Mouse (Mus musculus) CD4-positive helper T cell, adult 2 months (primary cell): Measurements from ENCODE around the gene Ppdpf.
A peak's percentile ranks its signal among the peaks of the same experiment; 100 is the strongest.

Experiments used
- DNase-seq: peaks from one replicate; pipeline ENCODE4 v3.0.0-alpha.2; 2012; ENCODE audit warnings: low read depth, missing footprints, low spot score

The Ppdpf gene

DNA sequence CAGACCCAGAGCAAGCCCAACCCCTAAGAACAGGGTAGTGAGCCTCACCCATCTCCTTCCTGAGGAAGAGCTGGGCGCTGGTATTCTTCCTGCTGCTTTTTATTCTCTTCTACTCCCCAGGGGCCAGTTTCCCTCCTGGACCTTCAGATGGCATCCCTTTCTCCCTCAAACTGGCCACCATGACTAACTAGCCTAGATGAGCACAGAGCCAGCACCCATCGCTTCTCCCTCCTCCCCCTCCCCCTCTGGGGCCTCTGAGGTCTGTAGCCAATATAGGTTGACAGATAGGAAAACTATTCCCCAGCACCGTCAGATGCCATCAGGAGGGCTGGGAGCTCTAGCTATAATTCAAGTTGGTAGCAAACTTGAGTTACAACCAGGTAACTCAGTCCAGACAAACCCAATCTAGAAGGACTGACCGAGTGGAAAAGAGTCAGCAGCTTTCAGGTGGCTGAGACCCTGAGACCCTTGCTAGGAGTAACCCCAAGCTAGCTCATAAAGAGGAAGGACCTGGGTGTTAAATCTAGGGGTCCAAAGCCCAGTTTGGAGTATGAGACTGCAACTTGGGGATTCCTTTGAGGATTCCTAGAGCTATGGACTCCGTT is 31.9 kb downstream of the Ppdpf start:
- no peak for DNase-seq

DNA sequence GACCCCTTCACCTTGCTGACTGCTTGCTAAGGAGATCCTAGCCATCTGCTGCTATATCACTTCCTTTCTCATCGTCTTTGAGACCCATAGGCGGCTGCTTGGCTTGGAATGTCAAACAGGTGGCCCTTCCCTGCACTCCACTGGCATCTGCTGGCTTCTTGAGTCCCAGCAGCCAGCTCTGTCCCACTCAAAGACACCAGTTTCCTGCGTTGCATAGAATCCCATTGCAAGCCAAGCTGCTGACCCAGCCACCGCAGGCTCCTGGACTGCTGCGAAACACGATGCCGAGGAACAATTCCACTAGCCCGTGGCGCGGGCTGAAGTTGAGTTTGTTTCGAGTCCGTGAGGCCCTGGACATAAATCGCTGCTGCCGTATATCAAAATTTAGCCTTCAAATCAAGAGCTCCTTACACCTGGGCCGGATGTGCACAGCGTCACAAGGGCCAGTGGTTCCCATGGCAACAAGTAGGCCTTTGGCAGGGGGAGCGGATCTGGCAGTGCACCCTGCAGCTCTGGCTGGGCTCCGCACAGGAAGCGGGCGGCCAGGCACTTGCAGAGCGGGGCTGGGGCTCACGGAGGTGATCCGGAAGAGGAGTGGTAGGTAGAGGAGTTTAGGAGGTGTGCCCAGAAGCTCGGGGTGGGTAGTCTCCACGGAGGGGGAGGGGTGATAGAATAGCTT is 32.6 kb downstream of the Ppdpf start, which contains the start of gene Fndc11:
Gene Fndc11 (plus strand): TSS at position 476 of the 679 bp plus-strand sequence.
- DNase-seq, result peak; percentile 96

DNA sequence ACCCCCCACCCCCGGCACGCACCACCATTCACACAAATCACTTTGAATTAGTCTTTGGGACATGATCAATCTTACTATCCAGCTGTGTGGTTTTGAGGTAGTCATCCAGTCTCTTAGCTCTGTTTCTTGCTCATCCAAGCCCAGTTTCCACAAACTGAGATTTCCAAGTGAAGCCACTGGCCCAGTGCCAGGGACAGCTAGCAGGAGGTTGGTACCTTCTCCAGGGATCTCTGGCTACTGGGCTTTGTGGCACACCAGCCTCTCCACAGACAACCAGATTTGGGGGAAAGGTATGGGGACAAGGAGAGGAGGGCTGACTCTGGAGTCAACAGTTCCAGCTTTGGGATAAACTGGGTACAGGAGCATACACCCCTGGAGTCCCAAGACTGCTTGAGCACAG is 33.3 kb downstream of the Ppdpf start:
- no peak for DNase-seq

DNA sequence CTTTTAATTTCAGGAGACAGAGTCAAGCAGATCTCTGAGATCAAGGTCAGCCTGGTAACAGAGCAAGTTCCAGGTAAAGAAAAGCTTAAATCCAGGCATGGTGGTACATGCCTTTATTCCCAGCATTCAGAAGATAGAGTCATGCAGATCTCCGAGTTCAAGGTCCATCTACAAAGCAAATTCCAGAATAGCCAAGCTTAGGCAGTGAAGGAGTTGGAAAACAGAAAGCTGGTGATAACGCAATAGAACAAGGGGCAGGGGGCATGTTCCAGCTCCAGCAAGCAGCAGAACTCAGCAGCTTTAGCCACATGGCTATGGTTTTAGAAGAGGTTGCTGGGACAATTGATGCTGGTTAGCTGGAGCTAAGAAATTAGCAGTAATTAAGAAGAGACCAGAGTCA is 37.9 kb downstream of the Ppdpf start:
- DNase-seq, result no peak

GRCm38 (mm10) chr2:181227122-181227521 is 40.1 kb downstream of the Ppdpf start:
- no peak for DNase-seq

DNA sequence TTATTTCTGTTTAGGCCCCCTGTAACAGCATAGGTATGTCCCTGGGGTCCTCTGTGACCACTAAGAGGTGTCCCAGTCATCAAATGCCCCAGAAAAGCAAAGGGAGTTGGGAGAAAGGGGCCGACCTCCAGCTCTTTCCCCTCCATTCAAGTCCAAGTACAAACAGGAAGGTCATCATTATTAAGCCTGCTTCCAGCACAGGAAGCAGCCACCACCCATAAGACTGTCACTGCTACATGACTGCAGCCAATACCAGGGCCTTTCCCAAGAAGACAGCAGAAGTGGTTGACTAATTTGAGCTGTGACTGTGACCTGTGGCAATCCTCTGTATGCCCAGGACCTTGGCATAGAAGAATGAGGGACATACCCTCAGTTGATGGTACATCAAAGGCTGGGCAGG is 41.3 kb downstream of the Ppdpf start:
- DNase-seq, result no peak

DNA sequence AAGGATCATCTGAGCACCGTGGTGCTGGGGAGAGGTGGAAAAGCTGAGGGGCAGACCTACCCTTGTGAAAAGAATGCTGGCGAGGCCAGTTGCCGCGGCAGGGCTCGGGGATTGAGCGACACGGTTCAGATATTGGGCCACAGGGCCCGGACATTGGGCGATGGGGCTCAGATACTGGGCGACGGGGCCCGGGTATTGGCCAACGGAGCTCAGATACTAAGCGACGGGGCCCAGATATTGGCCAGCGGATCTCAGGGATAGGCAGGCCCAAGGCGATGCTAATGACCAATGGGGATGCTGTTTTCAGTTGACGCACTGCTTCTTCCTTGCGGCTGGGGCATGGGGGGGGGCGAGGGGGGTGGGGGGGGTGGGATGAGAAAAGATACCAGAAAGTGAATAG is 44.1 kb downstream of the Ppdpf start:
- DNase-seq, result no peak

GRCm38 (mm10) chr2:181233443-181233842 is 46.4 kb downstream of the Ppdpf start:
- no peak for DNase-seq

- DNase-seq, result no peak
Observed at GRCm38 (mm10) chr2:181234680-181235079, 47.6 kb downstream of the Ppdpf start.

DNA sequence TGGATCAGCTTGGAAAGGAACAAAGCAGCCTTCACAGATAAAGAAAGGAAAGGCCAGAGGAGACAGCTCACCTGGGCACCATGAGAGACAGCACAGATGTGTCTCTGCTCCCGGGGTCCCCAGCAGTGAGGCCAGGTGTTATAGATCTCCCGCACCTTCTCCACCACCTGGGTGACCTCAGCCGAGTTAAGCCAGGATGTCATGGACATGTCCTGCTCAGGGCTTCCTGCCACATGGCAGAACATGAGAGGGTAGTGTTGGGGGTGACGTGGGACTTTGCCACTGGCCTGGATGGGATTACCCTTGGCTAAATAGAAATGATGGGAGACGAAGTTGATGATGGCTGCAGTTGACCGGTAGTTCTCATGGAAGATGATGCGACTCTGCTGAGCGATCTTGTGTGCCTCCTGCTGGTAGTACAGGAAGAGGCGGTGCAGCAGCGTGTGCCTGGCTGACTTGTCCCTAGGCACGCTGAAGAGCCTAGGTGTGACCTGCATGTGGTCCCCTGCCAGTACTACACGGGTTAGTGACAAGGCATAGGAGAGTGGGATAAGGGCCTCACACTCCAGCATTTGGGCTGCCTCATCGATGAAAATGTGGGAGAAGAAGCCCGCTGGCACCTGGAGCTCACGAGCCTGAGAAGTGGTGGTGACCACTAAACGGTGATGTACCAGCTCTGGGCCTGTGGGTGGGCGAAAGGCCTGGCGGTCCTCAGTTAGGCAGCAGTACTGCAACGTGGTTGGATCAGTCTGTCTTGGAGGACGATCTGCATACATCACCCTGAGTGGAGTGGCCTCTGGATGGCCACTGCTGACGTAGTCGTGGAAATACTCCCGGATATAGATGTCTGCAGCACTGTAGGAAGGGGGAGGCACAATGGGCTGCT is 48.9 kb downstream of the Ppdpf start:
- DNase-seq, result no peak

DNA sequence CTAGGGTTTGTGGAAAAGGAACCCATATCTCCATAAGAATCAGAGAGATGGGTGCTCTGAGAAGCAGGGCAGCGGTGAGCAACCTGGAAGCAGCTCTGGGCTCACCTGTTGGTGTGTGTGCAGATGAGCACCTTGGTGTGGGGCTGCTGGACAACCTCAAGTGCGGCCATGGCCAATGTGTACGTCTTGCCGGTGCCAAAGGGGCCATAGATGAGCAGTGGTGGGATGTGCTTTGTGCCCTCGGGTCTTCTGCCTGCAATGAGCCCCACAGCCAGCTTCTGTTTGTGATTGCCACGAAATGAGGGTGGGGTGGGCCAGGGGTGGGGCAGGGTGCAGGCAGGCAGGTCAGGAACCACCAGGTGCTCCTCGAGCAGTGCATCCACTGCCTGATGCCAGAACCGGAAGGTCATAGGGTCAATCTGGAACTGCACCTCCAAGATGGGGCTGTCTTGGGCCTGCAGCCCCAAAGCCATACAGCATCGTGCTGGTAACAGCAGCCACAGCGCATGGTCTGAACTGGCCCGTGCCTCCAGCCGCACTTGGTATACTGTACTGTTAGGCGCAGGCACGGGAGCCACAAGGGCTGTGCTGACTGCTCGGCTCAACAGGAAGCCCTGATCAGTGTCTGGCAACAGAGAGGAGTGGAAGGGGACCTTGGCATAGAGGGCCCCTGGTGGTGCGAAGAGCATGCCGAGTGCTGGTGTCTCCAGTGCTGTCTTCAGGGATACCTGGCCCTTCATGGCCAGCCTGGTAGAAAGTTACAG is 50.4 kb downstream of the Ppdpf start:
- DNase-seq, result no peak

DNA sequence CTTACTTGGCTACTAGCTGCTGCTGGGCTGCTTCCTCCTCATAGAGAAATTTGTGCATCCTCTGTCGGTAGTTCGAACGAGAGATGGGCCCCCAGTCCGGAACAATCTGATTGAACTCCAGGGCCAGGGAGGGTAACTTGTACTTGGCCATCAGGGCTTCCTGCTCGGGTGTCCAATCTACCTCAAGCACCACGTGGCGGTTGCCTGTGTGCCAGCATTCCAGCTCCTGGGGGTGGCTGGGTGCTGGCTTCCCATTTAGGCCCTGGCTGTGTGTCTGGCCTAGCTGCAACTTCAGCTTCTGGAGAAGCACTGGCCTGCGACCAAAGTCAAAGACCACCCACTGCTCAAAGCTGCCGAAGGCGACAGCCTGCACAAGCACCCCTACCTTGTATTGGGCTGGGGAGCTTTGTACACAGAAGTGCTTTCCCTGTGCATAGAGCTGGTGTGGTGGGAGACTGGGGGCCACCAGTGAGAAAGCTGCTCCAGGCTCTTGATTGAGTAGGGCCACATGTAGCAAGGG is 51.1 kb downstream of the Ppdpf start:
- no peak for DNase-seq
